Mouse (Mus musculus) T-helper 1 cell (primary cell): Measurements from ENCODE around the gene Spryd4.
"Not testable (repeated sequence)": the region's sequence is repeated elsewhere in the genome, so short reads cannot be mapped to it uniquely, and the experiment has no call there.

ENCODE experiments used
- in situ Hi-C: fragments of 300-600 bp; cut with MboI, MseI; formaldehyde crosslinking; loops from one replicate; pipeline ENCODE4 v1.15.1; 2025; ENCODE audit warnings: high pct_unique_total_duplicates

Spryd4 gene

GRCm38 (mm10) chr10:128211390-128212108, at the start of gene Spryd4:
TSS of gene Spryd4 (minus strand) at chr10:128211807.
- in situ Hi-C loops: no loop called here

- in situ Hi-C loops: not testable (repeated sequence)
Observed at GRCm38 (mm10) chr10:128260376-128260775, 48.8 kb upstream of the Spryd4 start.

GRCm38 (mm10) chr10:128259946-128260345, 48.3 kb upstream of the Spryd4 start:
- in situ Hi-C loops: no loop called here

- in situ Hi-C loops: no loop called here
Observed at GRCm38 (mm10) chr10:128258953-128259352, 47.3 kb upstream of the Spryd4 start.

GRCm38 (mm10) chr10:128256328-128256727, 44.7 kb upstream of the Spryd4 start:
- in situ Hi-C loops: no loop called here

GRCm38 (mm10) chr10:128255925-128256324, 44.3 kb upstream of the Spryd4 start:
- in situ Hi-C loops: no loop called here

- in situ Hi-C loops: no loop called here
Observed at GRCm38 (mm10) chr10:128253677-128254255, 42.2 kb upstream of the Spryd4 start, which contains the start of gene Apon. TSS of gene Apon (plus strand) at chr10:128254096.

- in situ Hi-C loops: no loop called here
Observed at GRCm38 (mm10) chr10:128250565-128250964, 39.0 kb upstream of the Spryd4 start.

- in situ Hi-C loops: no loop called here
Observed at GRCm38 (mm10) chr10:128247020-128247732, 35.6 kb upstream of the Spryd4 start.

GRCm38 (mm10) chr10:128244121-128244520, 32.5 kb upstream of the Spryd4 start:
- in situ Hi-C loops: no loop called here

- in situ Hi-C loops: no loop called here
Observed at GRCm38 (mm10) chr10:128243252-128243651, 31.6 kb upstream of the Spryd4 start.

- in situ Hi-C loops: no loop called here
Observed at GRCm38 (mm10) chr10:128240131-128240530, 28.5 kb upstream of the Spryd4 start.

GRCm38 (mm10) chr10:128239140-128239539, 27.5 kb upstream of the Spryd4 start:
- in situ Hi-C loops: no loop called here

GRCm38 (mm10) chr10:128237807-128238480, 26.3 kb upstream of the Spryd4 start:
- in situ Hi-C loops: no loop called here

GRCm38 (mm10) chr10:128236321-128236720, 24.7 kb upstream of the Spryd4 start:
- in situ Hi-C loops: no loop called here

GRCm38 (mm10) chr10:128232420-128232985, 20.9 kb upstream of the Spryd4 start:
- in situ Hi-C loops: no loop called here

GRCm38 (mm10) chr10:128231697-128232419, 20.3 kb upstream of the Spryd4 start, which contains the start of gene Timeless:
TSS of gene Timeless (plus strand) at chr10:128232065.
- in situ Hi-C loops: no loop called here

GRCm38 (mm10) chr10:128231146-128231545, 19.5 kb upstream of the Spryd4 start:
- in situ Hi-C loops: no loop called here

- in situ Hi-C loops: no loop called here
Observed at GRCm38 (mm10) chr10:128230582-128230981, 19.0 kb upstream of the Spryd4 start.

GRCm38 (mm10) chr10:128228009-128228408, 16.4 kb upstream of the Spryd4 start:
- in situ Hi-C loops: no loop called here

GRCm38 (mm10) chr10:128227592-128227991, 16.0 kb upstream of the Spryd4 start:
- in situ Hi-C loops: no loop called here
